Mouse (Mus musculus) liver, embryonic 14.5 days (tissue): ENCODE measurements around the gene Pygm.

Source experiments
- CTCF ChIP-seq: IDR thresholded peaks from 2 replicates; pipeline ENCODE4 v1.5.1; 2016; ENCODE audit warnings: antibody characterized with exemption, low read depth, control low read depth
- EP300 ChIP-seq: IDR thresholded peaks from 2 replicates; pipeline ENCODE4 v1.6.1; 2016; ENCODE audit warnings: antibody characterized with exemption, low read depth

- TF ChIP-seq CTCF (no peak), EP300 (no peak)
Measured at GRCm38 (mm10) chr19:6416124-6416770, 32.0 kb downstream of the Pygm start.
